Mouse (Mus musculus): ENCODE measurements around the gene Gsta4. TPM values are rescaled to one million over a fixed set of nuclear protein-coding genes. Genes with fewer than 3 reads are reported as not detected.

Gene Gsta4
- 0.73 TPM for total RNA-seq (2023)

GRCm38 (mm10) chr9:78182474-78182873, at the start of gene Gsta4:
Gene Gsta4, plus strand, starts transcription at chr9:78182774.

GRCm38 (mm10) chr9:78230461-78230860, 47.9 kb downstream of the Gsta4 start, which contains the start of gene Gsta1:
Gene Gsta1, plus strand, starts transcription at chr9:78230656.

GRCm38 (mm10) chr9:78256914-78257313, 74.3 kb downstream of the Gsta4 start, which contains the start of gene Gm3776:
Gene Gm3776, plus strand, starts transcription at chr9:78257129.

Other genes with a start within 250 kb of the Gsta4 start
- gene Gcm1, start 130.8 kb upstream of the Gsta4 start, total RNA-seq (2023) = not detected
- 44.6 TPM for gene Fbxo9, start 73.7 kb upstream of the Gsta4 start, total RNA-seq (2023)
- 6.9 TPM for gene Ick, start 73.6 kb upstream of the Gsta4 start, total RNA-seq (2023)
- not detected for gene Gsta1, start 47.9 kb downstream of the Gsta4 start, total RNA-seq (2023)
- not detected for gene Gm3776, start 74.4 kb downstream of the Gsta4 start, total RNA-seq (2023)
- gene Gm10639, start 107.1 kb downstream of the Gsta4 start, total RNA-seq (2023) = not detected
- gene Omt2a, start 132.0 kb downstream of the Gsta4 start, total RNA-seq (2023) = not detected
- not detected for gene Omt2b, start 144.8 kb downstream of the Gsta4 start, total RNA-seq (2023)
- gene Gsta2, start 173.0 kb downstream of the Gsta4 start, total RNA-seq (2023) = not detected
- not detected for gene Dppa5a, start 185.4 kb downstream of the Gsta4 start, total RNA-seq (2023)
- not detected for gene Ooep, start 196.0 kb downstream of the Gsta4 start, total RNA-seq (2023)
- 1.4 TPM for gene Ddx43, start 213.0 kb downstream of the Gsta4 start, total RNA-seq (2023)

Data from CD8-positive naive resting alpha-beta T cell, adult 57 days (primary cell).